Mouse (Mus musculus): Measurements from ENCODE around the gene Ptpn3.

- TF ChIP-seq CTCF (IDR thresholded peaks at IDR 0.05; ENCODE audit: borderline replicate concordance, insufficient read depth, low read length) (no peak), POLR2A (IDR thresholded peaks at IDR 0.05; ENCODE audit: low read depth, low read length) (no peak)
Measured at GRCm38 (mm10) chr4:57307747-57308146, 6.1 kb upstream of the Ptpn3 start.

Data from embryonic fibroblast, embryonic 13.5 days (primary cell).